Mouse (Mus musculus) liver, embryonic 11.5 days (tissue): ENCODE results near the gene Bloc1s4. TPM values are rescaled to one million over a fixed set of nuclear protein-coding genes. Genes with fewer than 3 reads are reported as not detected.
A peak's percentile ranks its signal among the peaks of the same experiment; 100 is the strongest.

Experiments used
- ATAC-seq: fragments of 200-750 bp; cut with Nextera tagmentation; replicated peaks from 2 replicates; pipeline ENCODE4 v1.8.0; 2017; ENCODE audit warnings: moderate number of reproducible peaks, mild to moderate bottlenecking, moderate TSS enrichment, moderate library complexity; ENCODE audit not compliant: low FRiP score
- DNase-seq: peaks from one replicate; pipeline ENCODE4 v3.0.0-alpha.2; 2017; ENCODE audit warnings: low spot score
- H3K27ac ChIP-seq: fragments of 300-500 bp; sonication (generic); 2 replicates; pipeline ENCODE4 v1.5.1; 2014; ENCODE audit warnings: mild to moderate bottlenecking, low read depth, low read length, control low read depth
- H3K27me3 ChIP-seq: fragments of 300-500 bp; sonication (generic); replicated peaks from 2 replicates; pipeline ENCODE4 v1.6.1; 2014; ENCODE audit warnings: low read length, mixed read lengths; ENCODE audit not compliant: control insufficient read depth, insufficient read depth
- H3K36me3 ChIP-seq: fragments of 300-500 bp; sonication (generic); 2 replicates; pipeline ENCODE4 v1.6.1; 2014; ENCODE audit warnings: mild to moderate bottlenecking, low read length, moderate library complexity, mixed read lengths; ENCODE audit not compliant: control insufficient read depth, insufficient read depth
- H3K4me1 ChIP-seq: fragments of 300-500 bp; sonication (generic); replicated peaks from 2 replicates; pipeline ENCODE4 v1.6.1; 2014; ENCODE audit warnings: low read length, mixed read lengths; ENCODE audit not compliant: control insufficient read depth, insufficient read depth
- H3K4me2 ChIP-seq: fragments of 300-500 bp; sonication (generic); 2 replicates; pipeline ENCODE4 v1.6.1; 2014; ENCODE audit warnings: mild to moderate bottlenecking, control low read depth, moderate library complexity
- H3K4me3 ChIP-seq: fragments of 300-500 bp; sonication (generic); 2 replicates; pipeline ENCODE4 v1.5.1; 2014; ENCODE audit warnings: low read depth, low read length, control low read depth
- H3K9ac ChIP-seq: fragments of 300-500 bp; sonication (generic); 2 replicates; pipeline ENCODE4 v1.6.1; 2014; ENCODE audit warnings: low read depth, low read length, control low read depth
- H3K9me3 ChIP-seq: fragments of 300-500 bp; sonication (generic); 2 replicates; pipeline ENCODE4 v1.6.1; 2016; ENCODE audit warnings: low read length, inconsistent platforms, mixed read lengths; ENCODE audit not compliant: control insufficient read depth
- WGBS: fragments of 180-500 bp; shearing (Covaris S2); extraction: QIAGEN DNeasy Blood & Tissue Kit; methylation state at CpG from one replicate; pipeline ENCODE4 v1.1.7; 2014; 5-methylcytosine and 5-hydroxymethylcytosine counted together
- polyA plus RNA-seq: library from polyadenylated mRNA; unstranded; fragments of >200 nt; fragmentation: Nextera tagmentation; extraction: Ambion mirVana; gene quantifications from 2 replicates; pipeline ENCODE4 v1.2.1, GENCODE M21; 2014

The Bloc1s4 gene
- polyA plus RNA-seq, 1 experiment from 2014 or later = 29.1 TPM

DNA sequence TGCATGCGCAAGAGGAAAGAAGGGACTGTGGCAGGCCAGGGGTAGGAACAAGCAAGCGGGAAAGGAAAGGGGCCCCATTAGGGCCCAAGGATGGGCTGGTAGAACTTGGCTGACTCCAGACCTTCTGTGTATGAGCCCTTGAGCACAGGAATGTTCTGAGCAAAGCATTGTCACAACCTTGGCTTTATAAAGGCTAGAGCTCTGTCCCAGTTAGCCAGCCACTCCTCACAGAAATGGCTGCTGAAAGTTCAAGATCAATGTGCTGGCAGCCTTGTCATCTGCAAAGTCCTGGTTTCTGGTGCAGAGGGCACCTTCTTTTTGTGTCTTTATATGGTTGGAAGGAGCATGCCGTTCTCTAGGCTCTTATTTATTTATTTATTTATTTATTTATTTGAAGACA lies 28.8 kb downstream of the Bloc1s4 start:
- no peak overlapping the region for H3K9ac ChIP-seq
- H3K27ac ChIP-seq = no peak overlapping the region
- ATAC-seq (no peak), DNase-seq (no peak)
- 86% methylated on average over 3 of the region's 3 CpGs for whole genome bisulfite sequencing
- H3K36me3 ChIP-seq = no peaks in the 10 kb centered on the region
- H3K4me2 ChIP-seq = no peak overlapping the region
- H3K4me3 ChIP-seq = no peak overlapping the region
- peaks cover 4% of the 10 kb centered on the region for H3K27me3 ChIP-seq
- H3K4me1 ChIP-seq = peaks cover 47% of the 10 kb centered on the region
- H3K9me3 ChIP-seq = no peaks in the 10 kb centered on the region

GRCm38 (mm10) chr5:36719135-36719534 lies 29.3 kb downstream of the Bloc1s4 start:
- WGBS = 86% methylated on average over 5 of the region's 5 CpGs
- no peak overlapping the region for H3K4me3 ChIP-seq
- no peaks in the 10 kb centered on the region for H3K9me3 ChIP-seq
- peaks cover 4% of the 10 kb centered on the region for H3K27me3 ChIP-seq
- DNase-seq (no peak), ATAC-seq (no peak)
- peaks cover 47% of the 10 kb centered on the region for H3K4me1 ChIP-seq
- H3K36me3 ChIP-seq = no peaks in the 10 kb centered on the region
- no peak overlapping the region for H3K27ac ChIP-seq
- H3K9ac ChIP-seq = no peak overlapping the region
- H3K4me2 ChIP-seq = no peak overlapping the region

- no peak for ATAC-seq
- no peaks in the 10 kb centered on the region for H3K36me3 ChIP-seq
- 83% methylated on average over 3 of the region's 3 CpGs for WGBS
- H3K27me3 ChIP-seq = peaks cover 4% of the 10 kb centered on the region
- no peak overlapping the region for H3K9ac ChIP-seq
- DNase-seq = no peak
- H3K4me3 ChIP-seq = no peak overlapping the region
- peaks cover 48% of the 10 kb centered on the region for H3K4me1 ChIP-seq
- H3K4me2 ChIP-seq = no peak overlapping the region
- no peaks in the 10 kb centered on the region for H3K9me3 ChIP-seq
- H3K27ac ChIP-seq = no peak overlapping the region
Observed at GRCm38 (mm10) chr5:36717889-36718288, 30.6 kb downstream of the Bloc1s4 start.

DNA sequence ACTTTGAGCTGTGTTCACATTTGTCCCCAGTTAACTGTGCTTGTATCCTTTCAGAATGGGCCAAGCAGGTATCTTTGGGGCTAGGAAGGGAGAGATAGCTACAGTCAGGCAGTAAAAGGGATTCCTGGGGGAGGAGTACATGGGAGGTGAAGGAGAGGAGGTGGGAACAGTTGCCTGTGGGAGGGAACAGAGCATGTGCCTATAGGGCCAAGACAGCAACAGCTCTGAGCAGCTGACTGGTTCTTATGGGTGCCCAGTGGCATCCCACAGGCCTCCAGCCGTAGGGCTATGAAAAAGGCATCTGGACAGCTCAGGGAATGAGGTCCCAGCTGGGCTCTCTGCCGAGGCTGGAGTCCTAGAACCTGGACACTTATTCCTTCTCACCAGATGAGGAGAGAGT lies 31.6 kb downstream of the Bloc1s4 start:
- 65% methylated on average over 2 of the region's 2 CpGs for WGBS
- no peak overlapping the region for H3K4me2 ChIP-seq
- H3K4me1 ChIP-seq = peaks cover 49% of the 10 kb centered on the region
- no peak overlapping the region for H3K27ac ChIP-seq
- H3K9me3 ChIP-seq = no peaks in the 10 kb centered on the region
- ATAC-seq (no peak), DNase-seq (no peak)
- no peak overlapping the region for H3K4me3 ChIP-seq
- H3K27me3 ChIP-seq = peaks cover 4% of the 10 kb centered on the region
- no peak overlapping the region for H3K9ac ChIP-seq
- no peaks in the 10 kb centered on the region for H3K36me3 ChIP-seq

GRCm38 (mm10) chr5:36714832-36715231 lies 33.6 kb downstream of the Bloc1s4 start:
- Histone ChIP-seq H3K4me1 (peaks cover 30% of the 10 kb centered on the region), H3K9ac (no peak overlapping the region), H3K4me3 (no peak overlapping the region), H3K36me3 (no peaks in the 10 kb centered on the region), H3K27me3 (peaks cover 4% of the 10 kb centered on the region), H3K27ac (no peak overlapping the region), H3K9me3 (no peaks in the 10 kb centered on the region), H3K4me2 (no peak overlapping the region)
- ATAC-seq = no peak
- WGBS = 68% methylated on average over 3 of the region's 3 CpGs
- DNase-seq = no peak

- no peak overlapping the region for H3K4me3 ChIP-seq
- no peak for DNase-seq
Observed at GRCm38 (mm10) chr5:36713693-36714092, 34.8 kb downstream of the Bloc1s4 start.

DNA sequence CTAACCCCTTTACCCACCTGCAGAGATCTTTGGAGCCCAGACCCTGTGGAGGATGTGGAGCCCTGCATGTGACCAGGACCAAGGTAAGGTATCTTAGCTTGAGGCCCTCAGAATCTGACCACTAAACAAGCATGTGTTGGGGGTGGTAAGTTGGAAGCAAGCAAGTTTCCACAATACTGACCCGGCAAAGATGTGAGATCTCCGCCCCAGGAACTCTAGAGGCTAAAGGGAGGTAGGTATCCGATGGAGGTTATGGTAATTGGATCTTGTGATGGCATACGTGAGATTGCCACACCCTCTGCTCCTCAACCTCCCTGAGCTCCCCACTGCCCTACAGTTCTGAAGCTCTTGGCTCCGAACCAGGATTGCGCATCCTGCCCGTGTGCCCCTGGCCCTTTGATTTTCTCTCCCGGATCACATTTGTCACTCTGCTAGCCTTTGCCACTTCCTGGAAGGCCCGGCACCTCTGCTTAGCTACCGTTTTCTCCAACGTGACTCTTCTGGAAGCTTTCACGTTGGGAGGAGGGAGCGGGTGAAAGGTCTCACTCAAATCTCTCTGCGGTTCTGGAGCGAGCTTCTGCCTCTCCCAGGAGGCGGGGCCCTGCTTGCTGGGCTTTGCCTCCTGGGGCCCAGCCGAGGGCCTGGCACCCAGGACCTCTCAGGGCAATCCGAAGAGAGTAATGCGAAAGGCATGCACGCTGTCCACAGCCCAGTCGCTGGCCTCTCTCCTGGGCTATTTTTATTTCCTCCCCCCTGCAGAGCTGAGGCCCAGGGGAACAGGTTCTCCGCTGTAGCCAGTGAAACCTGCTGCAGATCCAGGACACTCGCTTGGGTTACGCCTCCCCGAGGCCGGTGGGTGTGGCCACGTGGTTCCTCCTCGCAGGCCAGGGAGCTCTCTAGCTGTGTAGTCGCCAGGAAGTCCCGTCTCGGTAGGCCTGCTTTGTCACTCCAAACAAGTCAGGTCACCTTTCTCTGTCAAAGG lies 35.6 kb downstream of the Bloc1s4 start:
- peak overlapping the region; percentile 46; the same call in 1 of the 2 replicates for H3K27ac ChIP-seq

More at GRCm38 (mm10) chr5:36713693-36714092, 34.8 kb downstream of the Bloc1s4 start:
- ATAC-seq = peak; percentile 34; the same call in 1 of the 2 replicates
- Histone ChIP-seq H3K4me1 (peaks cover 23% of the 10 kb centered on the region), H3K4me2 (peak overlapping the region; percentile 69), H3K27ac (0 out of 2 replicates have a peak overlapping the region, but pooled peaks have one; percentile 4), H3K27me3 (no peaks in the 10 kb centered on the region; the same call in 1 of the 2 replicates), H3K9ac (peak overlapping the region; percentile 48; the same call in 1 of the 2 replicates), H3K36me3 (no peaks in the 10 kb centered on the region), H3K9me3 (no peaks in the 10 kb centered on the region)
- WGBS = 67% methylated on average over 6 of the region's 6 CpGs

GRCm38 (mm10) chr5:36711863-36712262 lies 36.6 kb downstream of the Bloc1s4 start:
- no peak overlapping the region for H3K4me2 ChIP-seq
- no peaks in the 10 kb centered on the region for H3K9me3 ChIP-seq
- peaks cover 2% of the 10 kb centered on the region; the same call in 1 of the 2 replicates for H3K27me3 ChIP-seq
- ATAC-seq (no peak), DNase-seq (no peak)
- H3K36me3 ChIP-seq = no peaks in the 10 kb centered on the region
- H3K27ac ChIP-seq = no peak overlapping the region
- no peak overlapping the region for H3K9ac ChIP-seq
- H3K4me3 ChIP-seq = no peak overlapping the region
- 41% methylated on average over 5 of the region's 5 CpGs for WGBS
- H3K4me1 ChIP-seq = peaks cover 23% of the 10 kb centered on the region

More for the DNA sequence above, 35.6 kb downstream of the Bloc1s4 start:
- DNase-seq (peak; percentile 86), ATAC-seq (peak; percentile 95)
- WGBS = 9% methylated on average over 31 of the region's 31 CpGs
- H3K4me3 ChIP-seq = peak overlapping the region; percentile 39
- no peaks in the 10 kb centered on the region for H3K9me3 ChIP-seq
- peak overlapping the region; percentile 69 for H3K4me2 ChIP-seq
- no peaks in the 10 kb centered on the region; the same call in 1 of the 2 replicates for H3K27me3 ChIP-seq
- peaks cover 23% of the 10 kb centered on the region for H3K4me1 ChIP-seq
- H3K9ac ChIP-seq = peak overlapping the region; percentile 48
- no peaks in the 10 kb centered on the region for H3K36me3 ChIP-seq
